Mouse (Mus musculus): ENCODE measurements at regions not wholly inside any gene's neighbourhood (a gene's known extent, or its start where the extent isn't known, plus 50 kb on each side); places are given as distances from the start of the nearest gene placed in this dataset.

- peak; percentile 85 for ATAC-seq (ENCODE audit: low FRiP score)
- H3K9ac ChIP-seq = no peak overlapping the region
- H3K4me1 ChIP-seq (replicated peaks) = peaks cover 12% of the 10 kb centered on the region; the same call in 1 of the 2 replicates
- WGBS = 68% methylated on average over 18 of the region's 18 CpGs
- H3K36me3 ChIP-seq = no peaks in the 10 kb centered on the region
- no peaks in the 10 kb centered on the region for H3K9me3 ChIP-seq
- no peaks in the 10 kb centered on the region for H3K27me3 ChIP-seq
- H3K4me2 ChIP-seq = no peak overlapping the region
- 0 out of 2 replicates have a peak overlapping the region, but pooled peaks have one; percentile 41 for H3K27ac ChIP-seq
- no peak overlapping the region for H3K4me3 ChIP-seq
Measured at GRCm38 (mm10) chr11:19264798-19265671, 246.2 kb upstream of the Meis1 start.

GRCm38 (mm10) chr11:19265672-19265972 is 246.8 kb upstream of the Meis1 start:
- WGBS = 55% methylated on average over 3 of the region's 3 CpGs
- no peak overlapping the region for H3K4me2 ChIP-seq
- H3K27me3 ChIP-seq = no peaks in the 10 kb centered on the region
- no peak overlapping the region for H3K4me3 ChIP-seq
- ATAC-seq (ENCODE audit: low FRiP score) = 0 out of 2 replicates have a peak, but pooled peaks have one; percentile 25
- H3K27ac ChIP-seq = peak overlapping the region; percentile 19; the same call in 1 of the 2 replicates
- peaks cover 12% of the 10 kb centered on the region; the same call in 1 of the 2 replicates for H3K4me1 ChIP-seq (replicated peaks)
- no peak overlapping the region for H3K9ac ChIP-seq
- no peaks in the 10 kb centered on the region for H3K36me3 ChIP-seq
- no peaks in the 10 kb centered on the region for H3K9me3 ChIP-seq

- H3K4me1 ChIP-seq (replicated peaks) = no peaks in the 10 kb centered on the region
- H3K9ac ChIP-seq = no peak overlapping the region
- no peaks in the 10 kb centered on the region for H3K27me3 ChIP-seq
- no peak overlapping the region for H3K4me3 ChIP-seq
- WGBS = 82% methylated on average over 6 of the region's 6 CpGs
- no peaks in the 10 kb centered on the region for H3K36me3 ChIP-seq
- no peaks in the 10 kb centered on the region for H3K9me3 ChIP-seq
- no peak for ATAC-seq (ENCODE audit: low FRiP score)
- no peak overlapping the region for H3K27ac ChIP-seq
- H3K4me2 ChIP-seq = no peak overlapping the region
Measured at GRCm38 (mm10) chr11:19290971-19291370, 272.2 kb upstream of the Meis1 start.

GRCm38 (mm10) chr11:19299411-19299810 is 280.6 kb upstream of the Meis1 start:
- Histone ChIP-seq H3K9ac (no peak overlapping the region), H3K36me3 (no peaks in the 10 kb centered on the region), H3K4me2 (no peak overlapping the region), H3K4me3 (no peak overlapping the region), H3K9me3 (no peaks in the 10 kb centered on the region), H3K4me1 (replicated peaks) (no peaks in the 10 kb centered on the region), H3K27ac (no peak overlapping the region), H3K27me3 (no peaks in the 10 kb centered on the region)
- WGBS = 95% methylated on average over 1 of the region's 1 CpGs
- ATAC-seq (ENCODE audit: low FRiP score) = no peak

GRCm38 (mm10) chr11:19306687-19307086 is 287.9 kb upstream of the Meis1 start:
- Histone ChIP-seq H3K36me3 (no peaks in the 10 kb centered on the region), H3K4me2 (no peak overlapping the region), H3K4me1 (replicated peaks) (no peaks in the 10 kb centered on the region), H3K9ac (no peak overlapping the region), H3K4me3 (no peak overlapping the region), H3K27me3 (no peaks in the 10 kb centered on the region), H3K9me3 (no peaks in the 10 kb centered on the region), H3K27ac (no peak overlapping the region)
- ATAC-seq (ENCODE audit: low FRiP score) = no peak
- WGBS = 92% methylated on average over 5 of the region's 5 CpGs

GRCm38 (mm10) chr11:19330685-19331239 is 312.0 kb upstream of the Meis1 start:
- no peak for ATAC-seq (ENCODE audit: low FRiP score)
- no peak overlapping the region for H3K9ac ChIP-seq
- 46% methylated on average over 2 of the region's 3 CpGs for WGBS

GRCm38 (mm10) chr11:19332274-19332673 is 313.5 kb upstream of the Meis1 start:
- Histone ChIP-seq H3K9me3 (no peaks in the 10 kb centered on the region), H3K27ac (no peak overlapping the region), H3K27me3 (no peaks in the 10 kb centered on the region), H3K4me2 (no peak overlapping the region), H3K4me3 (no peak overlapping the region), H3K9ac (no peak overlapping the region), H3K36me3 (no peaks in the 10 kb centered on the region), H3K4me1 (replicated peaks) (no peaks in the 10 kb centered on the region)
- no peak for ATAC-seq (ENCODE audit: low FRiP score)

More at GRCm38 (mm10) chr11:19330685-19331239, 312.0 kb upstream of the Meis1 start:
- H3K27ac ChIP-seq = no peak overlapping the region
- H3K4me1 ChIP-seq (replicated peaks) = no peaks in the 10 kb centered on the region
- H3K27me3 ChIP-seq = no peaks in the 10 kb centered on the region
- H3K4me3 ChIP-seq = no peak overlapping the region
- no peaks in the 10 kb centered on the region for H3K36me3 ChIP-seq
- no peaks in the 10 kb centered on the region for H3K9me3 ChIP-seq
- H3K4me2 ChIP-seq = no peak overlapping the region

GRCm38 (mm10) chr11:19332727-19333126 is 313.9 kb upstream of the Meis1 start:
- H3K9me3 ChIP-seq = no peaks in the 10 kb centered on the region
- no peak overlapping the region for H3K9ac ChIP-seq
- 74% methylated on average over 1 of the region's 1 CpGs for WGBS
- H3K27me3 ChIP-seq = no peaks in the 10 kb centered on the region
- ATAC-seq (ENCODE audit: low FRiP score) = no peak
- H3K4me3 ChIP-seq = no peak overlapping the region
- H3K36me3 ChIP-seq = no peaks in the 10 kb centered on the region
- H3K4me2 ChIP-seq = no peak overlapping the region
- no peaks in the 10 kb centered on the region for H3K4me1 ChIP-seq (replicated peaks)
- no peak overlapping the region for H3K27ac ChIP-seq

- H3K9me3 ChIP-seq = no peaks in the 10 kb centered on the region
- H3K36me3 ChIP-seq = no peaks in the 10 kb centered on the region
- H3K27ac ChIP-seq = no peak overlapping the region
- 98% methylated on average over 1 of the region's 1 CpGs for WGBS
- H3K9ac ChIP-seq = no peak overlapping the region
- no peaks in the 10 kb centered on the region for H3K4me1 ChIP-seq (replicated peaks)
- no peak for ATAC-seq (ENCODE audit: low FRiP score)
- H3K4me3 ChIP-seq = no peak overlapping the region
- no peaks in the 10 kb centered on the region for H3K27me3 ChIP-seq
- H3K4me2 ChIP-seq = no peak overlapping the region
Measured at GRCm38 (mm10) chr11:19333908-19334487, 315.2 kb upstream of the Meis1 start.

GRCm38 (mm10) chr11:19335384-19335783 is 316.6 kb upstream of the Meis1 start:
- Histone ChIP-seq H3K36me3 (no peaks in the 10 kb centered on the region), H3K4me3 (no peak overlapping the region), H3K27me3 (no peaks in the 10 kb centered on the region), H3K4me1 (replicated peaks) (no peaks in the 10 kb centered on the region), H3K27ac (no peak overlapping the region), H3K9me3 (no peaks in the 10 kb centered on the region), H3K9ac (no peak overlapping the region), H3K4me2 (no peak overlapping the region)
- 95% methylated on average over 3 of the region's 3 CpGs for WGBS
- no peak for ATAC-seq (ENCODE audit: low FRiP score)

- ATAC-seq (ENCODE audit: low FRiP score) = no peak
- Histone ChIP-seq H3K27ac (no peak overlapping the region), H3K9me3 (no peaks in the 10 kb centered on the region), H3K36me3 (no peaks in the 10 kb centered on the region), H3K4me1 (replicated peaks) (no peaks in the 10 kb centered on the region), H3K4me2 (no peak overlapping the region), H3K27me3 (no peaks in the 10 kb centered on the region), H3K4me3 (no peak overlapping the region), H3K9ac (no peak overlapping the region)
- WGBS = 95% methylated on average over 7 of the region's 7 CpGs
Measured at GRCm38 (mm10) chr11:19339721-19340317, 321.0 kb upstream of the Meis1 start.

GRCm38 (mm10) chr11:19340889-19341288 is 322.1 kb upstream of the Meis1 start:
- Histone ChIP-seq H3K9me3 (no peaks in the 10 kb centered on the region), H3K27me3 (no peaks in the 10 kb centered on the region), H3K27ac (no peak overlapping the region), H3K4me3 (no peak overlapping the region), H3K4me1 (replicated peaks) (no peaks in the 10 kb centered on the region), H3K4me2 (no peak overlapping the region), H3K9ac (no peak overlapping the region), H3K36me3 (no peaks in the 10 kb centered on the region)
- ATAC-seq (ENCODE audit: low FRiP score) = no peak
- 83% methylated on average over 5 of the region's 5 CpGs for WGBS
